Mouse (Mus musculus): ENCODE data around the gene Pax5.
"Not testable (repeated sequence)": the region's sequence is repeated elsewhere in the genome, so short reads cannot be mapped to it uniquely, and the experiment has no call there.

Pax5 gene

DNA sequence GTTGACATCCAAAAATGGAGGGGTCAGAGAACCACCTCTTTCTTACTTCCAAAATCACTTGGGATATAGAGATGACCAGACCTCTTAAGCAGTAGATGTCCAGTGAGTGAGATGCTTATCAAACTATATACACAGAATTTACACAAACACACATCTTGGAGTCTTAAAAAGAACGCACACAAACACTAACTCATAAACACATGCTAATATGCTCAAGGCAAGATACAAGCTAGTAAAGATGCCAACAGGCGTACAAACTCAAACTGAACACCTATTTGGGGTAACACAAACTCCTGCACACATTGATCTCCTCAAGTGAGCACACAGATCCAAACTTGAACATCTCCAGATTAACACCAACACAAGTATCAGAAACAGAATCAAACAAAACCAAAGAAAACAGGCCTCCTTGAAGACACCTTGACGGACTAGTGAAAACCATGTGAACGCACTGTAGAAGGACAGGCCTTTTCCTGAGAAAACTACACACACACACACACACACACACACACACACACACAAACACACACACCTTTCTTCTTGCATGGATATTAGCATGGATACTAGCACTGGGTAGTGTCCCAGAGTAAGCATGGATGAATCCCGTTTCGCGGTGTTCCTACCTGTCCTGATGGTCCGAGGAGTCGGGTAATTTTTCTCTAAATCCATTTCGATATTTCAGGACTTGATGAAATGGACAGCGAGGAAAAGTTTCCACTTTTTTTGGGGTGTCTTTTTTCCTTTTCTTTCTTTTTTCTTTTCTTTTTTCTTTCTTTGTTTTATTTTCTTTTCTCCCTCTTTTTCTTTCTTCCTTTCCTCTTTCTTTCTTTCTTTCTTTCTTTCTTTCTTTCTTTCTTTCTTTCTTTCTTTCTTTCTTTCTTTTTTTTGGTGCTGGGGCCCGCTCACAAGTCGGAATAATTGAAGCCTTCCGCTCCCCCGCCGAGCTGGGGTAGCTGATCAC, at the start of gene Pax5:
Gene Pax5 (minus strand): TSS at position 748 of the 961 bp plus-strand sequence.
- DNase-seq (ENCODE audit: extremely low read depth, insufficient read length, low spot score): no peak

GRCm38 (mm10) chr4:44757131-44757530, 46.8 kb upstream of the Pax5 start:
- DNase-seq (ENCODE audit: extremely low read depth, insufficient read length, low spot score): not testable (repeated sequence)

GRCm38 (mm10) chr4:44756134-44756951, 46.1 kb upstream of the Pax5 start:
- peak; percentile 91 for DNase-seq (ENCODE audit: extremely low read depth, insufficient read length, low spot score)

DNA sequence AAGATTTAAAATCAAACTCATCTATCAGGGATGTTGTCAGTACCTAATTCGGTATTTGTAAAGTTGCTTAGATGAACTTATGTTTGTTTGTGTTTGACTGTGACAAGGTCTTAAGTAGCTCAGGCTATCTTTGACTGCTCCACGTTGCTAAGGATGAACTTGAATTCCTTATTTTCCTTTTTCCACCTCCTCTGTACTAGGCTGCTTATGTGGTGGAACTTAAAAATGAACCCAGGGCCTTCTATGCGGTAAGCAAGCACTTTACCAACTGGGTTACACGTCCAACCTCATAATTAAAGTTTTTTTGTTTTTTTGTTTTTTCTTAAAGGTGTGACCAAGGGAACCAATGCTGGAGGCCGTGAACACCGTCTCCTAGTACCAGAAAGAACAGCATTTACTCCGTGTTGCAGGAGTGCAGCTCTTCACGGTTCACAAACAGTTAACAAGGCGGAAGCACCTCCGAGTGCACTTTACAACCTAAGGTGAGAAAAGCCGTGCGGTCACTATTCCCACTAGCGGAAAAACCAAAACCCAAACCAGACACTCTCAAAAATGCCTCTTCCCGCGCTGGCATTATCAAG, 45.4 kb upstream of the Pax5 start, which contains the start of gene Zcchc7:
Gene Zcchc7 (plus strand): TSS at position 325 of the 581 bp plus-strand sequence.
- no peak for DNase-seq (ENCODE audit: extremely low read depth, insufficient read length, low spot score)

DNA sequence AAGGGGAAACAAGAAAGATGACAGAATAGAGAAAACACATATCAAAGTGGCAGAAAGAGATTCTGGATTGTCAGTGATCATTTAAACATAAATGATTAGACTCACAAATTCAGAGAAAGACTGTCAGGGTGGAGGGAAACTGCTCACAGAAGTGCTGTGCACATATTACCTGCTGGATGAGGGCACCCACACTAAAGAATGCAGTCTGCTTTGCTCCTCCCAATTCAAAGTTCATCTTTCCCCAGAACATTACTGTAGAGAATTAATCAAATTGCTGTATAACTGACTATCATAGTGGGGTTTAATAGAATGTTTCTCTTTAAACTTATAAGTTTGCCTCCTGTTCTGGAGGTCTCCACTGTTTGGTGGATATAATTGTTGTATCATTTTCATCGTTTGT, 30.2 kb upstream of the Pax5 start:
- DNase-seq (ENCODE audit: extremely low read depth, insufficient read length, low spot score): no peak

DNA sequence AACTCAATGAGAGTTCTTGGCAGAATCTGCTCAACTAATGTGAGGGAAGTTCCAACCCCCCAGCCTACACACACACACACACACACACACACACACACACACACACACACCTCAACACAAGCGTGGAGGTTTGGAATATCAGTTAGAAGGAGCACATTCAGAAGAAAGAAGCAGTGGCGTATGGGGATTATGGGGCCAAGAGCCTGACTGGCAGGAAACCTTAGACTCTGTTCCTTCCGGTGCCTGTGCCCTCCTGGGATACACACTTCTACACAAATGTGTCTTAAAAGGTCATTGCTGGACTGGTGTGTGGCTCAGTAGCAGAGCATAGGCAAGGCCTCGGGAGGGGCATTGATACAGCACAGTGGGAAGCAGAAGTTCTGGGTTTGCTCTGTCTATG, 10.9 kb upstream of the Pax5 start:
- no peak for DNase-seq (ENCODE audit: extremely low read depth, insufficient read length, low spot score)

- DNase-seq (ENCODE audit: extremely low read depth, insufficient read length, low spot score): no peak
Observed at GRCm38 (mm10) chr4:44720046-44720445, 9.8 kb upstream of the Pax5 start.

DNA sequence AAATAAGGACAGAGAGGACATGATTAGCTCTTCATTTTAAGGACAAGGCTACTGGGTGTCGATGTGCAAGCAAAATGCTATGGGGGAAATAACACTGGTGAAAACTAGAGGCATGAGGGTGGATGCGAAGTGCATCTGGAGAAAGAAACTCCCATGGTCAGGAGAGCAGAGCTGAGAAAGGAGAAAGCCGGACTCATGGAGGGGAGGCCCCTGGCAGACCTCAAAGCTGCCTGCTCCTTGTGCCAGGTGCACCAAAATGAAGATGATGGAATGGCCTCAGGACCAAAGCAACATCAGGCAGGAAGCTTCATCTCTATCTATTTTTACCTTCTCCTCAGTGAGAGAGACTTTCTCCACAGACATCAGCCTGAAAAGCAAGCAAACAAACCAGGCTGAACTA, 7.4 kb upstream of the Pax5 start:
- DNase-seq (ENCODE audit: extremely low read depth, insufficient read length, low spot score): no peak

DNA sequence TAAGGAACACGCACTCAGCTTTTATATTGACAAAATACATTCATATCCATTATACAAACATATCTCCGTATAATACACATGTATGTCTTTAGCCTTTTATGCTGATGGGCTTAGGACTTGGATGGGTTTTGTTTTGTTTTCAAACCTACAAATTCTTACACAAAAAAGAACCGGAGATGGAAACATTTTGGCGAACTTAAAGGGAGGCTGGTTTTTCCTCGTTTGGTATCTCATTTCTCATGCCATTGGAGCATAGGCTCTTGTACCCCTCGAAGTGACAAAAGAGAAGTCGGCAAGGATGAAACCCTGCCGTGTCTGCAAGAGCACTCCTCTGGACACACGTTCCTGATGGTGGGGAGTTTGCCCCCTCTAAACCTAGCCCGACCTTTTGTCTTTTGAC, 6.1 kb upstream of the Pax5 start:
- DNase-seq (ENCODE audit: extremely low read depth, insufficient read length, low spot score): no peak

DNA sequence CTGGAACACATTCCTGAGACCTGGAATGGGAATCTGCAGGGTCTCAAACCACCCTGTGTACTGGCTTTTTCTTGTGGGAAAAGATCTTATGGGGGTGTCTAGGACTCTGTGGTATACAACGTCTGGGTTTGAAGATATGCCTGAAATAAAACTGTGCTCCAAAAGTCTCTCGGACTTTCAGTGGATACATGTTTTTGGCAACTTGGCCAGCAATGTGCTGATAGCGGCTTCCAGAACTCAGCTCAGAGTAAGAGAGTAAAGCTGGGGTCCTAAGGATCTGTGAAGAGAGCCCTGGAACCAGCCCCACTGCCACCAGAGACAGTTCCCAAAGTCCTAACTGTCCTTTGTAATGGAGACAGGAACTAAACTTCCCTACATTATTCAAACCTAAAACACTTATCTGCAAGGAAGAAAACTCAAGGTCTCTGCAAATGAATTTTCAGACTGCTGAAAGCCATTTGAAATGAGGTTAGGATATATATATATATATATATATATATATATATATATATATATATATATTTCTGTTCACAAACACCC, 5.4 kb upstream of the Pax5 start:
- no peak for DNase-seq (ENCODE audit: extremely low read depth, insufficient read length, low spot score)

DNA sequence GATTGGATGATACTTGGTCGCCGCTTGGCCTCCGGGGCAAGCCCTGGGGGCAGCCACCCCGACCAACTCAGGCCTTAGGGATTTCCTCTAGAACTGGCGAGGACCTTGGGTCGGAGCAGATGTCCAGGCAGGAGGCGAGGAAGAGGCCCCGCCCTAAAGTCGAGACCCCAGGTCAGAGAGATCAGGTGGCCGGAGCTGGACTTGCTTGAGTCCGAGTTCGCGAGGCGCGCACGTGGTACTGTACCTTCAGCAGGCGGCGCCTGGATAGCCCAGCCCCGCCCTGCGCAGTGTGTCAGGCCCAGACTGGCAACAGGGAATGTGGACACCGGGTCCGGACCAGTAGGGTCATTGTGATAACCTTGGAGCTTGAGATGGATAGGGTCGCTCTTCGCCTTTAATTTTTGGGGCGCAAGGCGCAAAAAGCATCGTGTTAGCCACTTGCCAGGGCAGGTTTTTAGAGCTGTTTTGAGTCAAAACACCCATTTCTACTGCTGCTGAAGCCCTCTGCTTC, 3.9 kb upstream of the Pax5 start:
- no peak for DNase-seq (ENCODE audit: extremely low read depth, insufficient read length, low spot score)

- no peak for DNase-seq (ENCODE audit: extremely low read depth, insufficient read length, low spot score)
Observed at GRCm38 (mm10) chr4:44713554-44714051, 3.3 kb upstream of the Pax5 start.

GRCm38 (mm10) chr4:44712786-44713553, 2.7 kb upstream of the Pax5 start:
- no peak for DNase-seq (ENCODE audit: extremely low read depth, insufficient read length, low spot score)

DNA sequence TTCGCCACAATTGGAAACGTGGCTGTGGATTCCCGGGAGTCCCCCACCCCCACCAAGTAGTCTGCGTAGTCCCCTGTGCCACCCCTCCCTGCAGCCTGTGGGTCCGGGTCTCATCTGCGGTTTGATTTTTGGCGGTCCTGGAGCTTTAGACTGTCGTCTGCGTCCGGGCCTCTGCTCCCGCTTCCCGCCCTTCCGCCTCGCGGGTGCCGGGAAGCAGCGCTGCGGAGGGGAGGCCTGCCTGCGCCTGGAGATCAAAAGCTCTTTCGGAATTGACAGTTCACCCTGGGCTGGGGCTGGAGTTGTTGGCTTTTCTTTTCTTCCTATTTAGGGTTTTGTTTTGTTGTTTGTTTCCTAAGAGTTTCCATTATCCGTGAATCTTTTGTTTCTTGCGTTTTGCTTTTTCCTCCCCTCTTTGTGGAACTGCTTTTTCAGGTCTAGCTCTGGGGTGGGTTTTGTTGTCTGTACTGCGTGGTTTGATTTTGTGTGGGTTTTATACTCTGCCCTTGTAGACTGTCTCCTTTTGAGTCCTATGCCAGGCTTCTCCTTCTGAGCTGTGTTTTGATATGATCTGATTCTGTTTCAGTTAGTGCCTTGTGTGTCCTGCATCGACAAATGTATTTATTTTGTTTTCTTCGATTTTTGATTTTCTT, 1.9 kb upstream of the Pax5 start:
- no peak for DNase-seq (ENCODE audit: extremely low read depth, insufficient read length, low spot score)

GRCm38 (mm10) chr4:44711136-44711900, 1.0 kb upstream of the Pax5 start:
- no peak for DNase-seq (ENCODE audit: extremely low read depth, insufficient read length, low spot score)

DNA sequence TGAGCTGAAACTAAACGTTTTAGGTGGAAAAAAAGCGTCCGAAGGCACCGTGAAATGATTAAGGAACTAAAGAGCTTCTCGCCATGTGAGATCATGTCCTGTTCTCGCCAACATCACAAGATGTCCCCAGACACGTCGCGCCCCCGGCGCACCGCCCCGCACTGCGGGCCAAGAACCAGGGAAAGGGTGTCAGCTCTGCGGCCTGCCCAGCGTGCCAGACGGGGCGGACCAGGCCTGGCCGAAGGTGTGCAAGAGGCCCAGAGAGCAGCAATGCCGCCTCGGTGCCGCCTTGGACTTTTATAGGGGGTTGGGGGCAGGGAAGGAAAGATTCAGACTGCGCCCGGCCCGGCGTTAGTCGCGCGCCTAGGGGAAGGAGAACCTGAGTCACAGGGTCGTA, 412 bp upstream of the Pax5 start:
- no peak for DNase-seq (ENCODE audit: extremely low read depth, insufficient read length, low spot score)

DNA sequence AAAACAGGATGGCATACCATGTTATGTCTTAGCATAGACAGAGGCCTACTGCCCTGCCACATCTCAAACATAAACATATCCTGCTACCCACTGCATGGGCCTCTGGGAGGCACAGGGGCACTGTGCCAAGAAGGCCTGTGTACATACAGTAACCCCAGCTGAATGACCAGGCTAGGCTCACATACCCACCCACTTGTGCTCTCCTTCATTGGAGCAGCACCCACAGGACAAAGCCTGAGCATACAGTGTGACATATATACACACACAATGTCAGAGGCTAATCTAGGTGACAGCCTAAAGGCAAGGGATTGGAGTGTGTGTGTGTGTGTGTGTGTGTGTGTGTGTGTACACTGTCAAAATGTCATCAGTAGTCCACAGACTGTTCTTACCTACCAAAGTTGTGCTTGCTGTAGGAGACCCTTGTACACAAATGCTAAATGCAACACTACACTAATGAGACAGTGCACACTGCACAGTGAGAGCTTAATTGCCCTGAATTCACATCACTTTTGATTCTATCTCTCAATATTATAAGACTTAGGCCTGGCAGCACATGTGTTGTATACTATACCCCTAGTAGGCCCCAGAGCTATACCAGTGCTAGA, 1.1 kb downstream of the Pax5 start:
- DNase-seq (ENCODE audit: extremely low read depth, insufficient read length, low spot score): no peak

DNA sequence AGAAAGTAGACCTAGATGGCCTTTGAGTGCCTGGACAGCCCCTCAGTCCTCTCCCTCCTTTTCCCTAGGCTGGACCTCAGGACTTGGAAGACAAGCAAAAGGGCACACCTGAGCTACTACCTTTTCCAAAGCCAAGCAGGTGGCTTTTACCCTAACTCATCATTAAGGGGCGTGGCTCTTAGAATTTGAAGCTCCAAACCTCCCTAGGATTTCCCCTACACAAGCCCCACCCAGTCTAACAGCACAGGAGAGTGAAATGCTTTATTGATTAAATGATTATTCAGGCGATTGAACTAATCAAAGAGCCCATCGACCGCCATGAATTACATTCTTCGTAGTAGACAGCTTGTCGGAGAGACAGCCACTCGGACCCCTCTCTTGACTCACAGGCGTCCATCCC, 2.0 kb downstream of the Pax5 start:
- DNase-seq (ENCODE audit: extremely low read depth, insufficient read length, low spot score): no peak
